Mouse (Mus musculus): Measurements from ENCODE around the gene Arhgap27.

DNA sequence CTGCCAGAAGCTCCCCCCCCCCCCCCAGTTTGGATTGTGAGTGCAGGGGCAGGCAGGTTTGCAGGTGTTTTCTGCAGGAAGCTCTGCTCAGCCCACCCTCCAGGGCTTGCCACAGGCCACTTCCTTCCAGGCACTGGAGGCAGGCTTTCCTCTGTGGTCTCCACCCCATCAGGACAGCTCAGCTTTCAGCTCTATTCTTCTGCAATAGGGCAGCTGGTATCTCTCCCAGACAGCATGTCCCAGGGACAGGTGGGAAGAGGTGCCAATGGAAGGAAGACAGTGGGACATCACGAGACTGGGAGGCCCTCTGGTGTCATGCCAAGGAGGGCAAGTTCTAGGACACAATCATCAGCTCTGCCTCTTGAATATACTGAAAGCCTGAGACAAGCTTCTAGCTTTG lies 11.8 kb upstream of the Arhgap27 start:
- no peak for TF ChIP-seq CTCF (IDR thresholded peaks at IDR 0.05; ENCODE audit: insufficient read depth, low read depth, low read length)
- no peak for TF ChIP-seq POLR2A (IDR thresholded peaks at IDR 0.05; ENCODE audit: insufficient read depth, low read depth, low read length)
